Mouse (Mus musculus): Measurements from ENCODE around the gene Rsc1a1.

- TF ChIP-seq HCFC1 (IDR thresholded peaks at IDR 0.05; ENCODE audit: borderline replicate concordance, insufficient read depth, low read length), result no peak
- TF ChIP-seq CHD2 (IDR thresholded peaks at IDR 0.05; ENCODE audit: low read depth, low read length), result peak; percentile 74; the same call in 1 of the 2 replicates
Observed at GRCm38 (mm10) chr4:141679016-141679415, 6.4 kb downstream of the Rsc1a1 start.
